Comparison of ENCODE assay signal across 21 mouse cellular contexts in genomic region chr1:52431806-52432205, GRCm38 (mm10).
A peak's percentile ranks its signal among the peaks of the same experiment; 100 is the strongest.
DNase-seq lines count a peak whose midpoint lies in the region; ATAC-seq lines count a peak whose summit lies in the region.
"Had no signal": no experiment of that assay in that cellular context is flagged by ENCODE, and none has a peak within 500 bp of the region (broad histone marks: within the 10 kb centered on the region; RNA-seq: fewer than 3 reads in every experiment).

No protein-coding gene starts in this region.

- no peak overlapping the region for H3K4me2 ChIP-seq in hindbrain, embryonic 11.5 days (replicated peaks; ENCODE audit: low read depth, low read length)
- H3K4me2 ChIP-seq in hindbrain, embryonic 16.5 days (ENCODE audit: low read length), result no peak overlapping the region
- H3K4me2 ChIP-seq in midbrain, embryonic 14.5 days (ENCODE audit: low read length), result no peak overlapping the region
- no peak overlapping the region for H3K4me2 ChIP-seq in midbrain, embryonic 15.5 days
- no peak overlapping the region for H3K4me2 ChIP-seq in forebrain, embryonic 14.5 days (ENCODE audit: low read length)
- H3K4me2 ChIP-seq: embryonic facial prominence, embryonic 12.5 days; forebrain, embryonic 13.5 days; heart, embryonic 13.5 days; hindbrain, embryonic 14.5 days had no signal

- H3K36me3 ChIP-seq in hindbrain, embryonic 11.5 days (ENCODE audit: control insufficient read depth, insufficient read depth, low read length), result no peaks in the 10 kb centered on the region
- H3K36me3 ChIP-seq in hindbrain, embryonic 16.5 days (ENCODE audit: control insufficient read depth, insufficient read depth, low read length), result no peaks in the 10 kb centered on the region
- H3K36me3 ChIP-seq in midbrain, embryonic 14.5 days (ENCODE audit: control insufficient read depth, insufficient read depth, low read length), result no peaks in the 10 kb centered on the region
- H3K36me3 ChIP-seq in midbrain, embryonic 15.5 days (replicated peaks), result no peaks in the 10 kb centered on the region
- H3K36me3 ChIP-seq in forebrain, embryonic 14.5 days (ENCODE audit: control insufficient read depth, insufficient read depth, low read length), result no peaks in the 10 kb centered on the region
- H3K36me3 ChIP-seq: embryonic facial prominence, embryonic 12.5 days; G1E; heart, embryonic 13.5 days had no signal

- no peaks in the 10 kb centered on the region for H3K27me3 ChIP-seq in hindbrain, embryonic 11.5 days (ENCODE audit: control insufficient read depth, insufficient read depth, low read length)
- no peaks in the 10 kb centered on the region for H3K27me3 ChIP-seq in hindbrain, embryonic 16.5 days (replicated peaks; ENCODE audit: control insufficient read depth, insufficient read depth, low read length)
- no peaks in the 10 kb centered on the region for H3K27me3 ChIP-seq in midbrain, embryonic 14.5 days (ENCODE audit: control insufficient read depth, insufficient read depth, low read length)
- no peaks in the 10 kb centered on the region for H3K27me3 ChIP-seq in midbrain, embryonic 15.5 days (replicated peaks)
- no peaks in the 10 kb centered on the region for H3K27me3 ChIP-seq in forebrain, embryonic 14.5 days (replicated peaks; ENCODE audit: control insufficient read depth, insufficient read depth, low read length)
- H3K27me3 ChIP-seq: embryonic facial prominence, embryonic 12.5 days; forebrain, embryonic 13.5 days; heart, embryonic 13.5 days had no signal

- WGBS in hindbrain, embryonic 11.5 days, result 83% methylated on average over 8 of the region's 8 CpGs
- 85% methylated on average over 8 of the region's 8 CpGs for WGBS in hindbrain, embryonic 16.5 days
- 79% methylated on average over 8 of the region's 8 CpGs for WGBS in midbrain, embryonic 14.5 days
- WGBS in midbrain, embryonic 15.5 days, result 83% methylated on average over 8 of the region's 8 CpGs
- 76% methylated on average over 8 of the region's 8 CpGs for WGBS in forebrain, embryonic 14.5 days

- 0 out of 2 replicates have a peak, but pooled peaks have one; percentile 22 for ATAC-seq in hindbrain, embryonic 11.5 days (ENCODE audit: low FRiP score)
- no peak for ATAC-seq in hindbrain, embryonic 16.5 days
- peak; percentile 41; the same call in 1 of the 2 replicates for ATAC-seq in midbrain, embryonic 14.5 days (ENCODE audit: low FRiP score, low TSS enrichment)
- no peak for ATAC-seq in midbrain, embryonic 15.5 days (replicated peaks)
- no peak for ATAC-seq in forebrain, embryonic 14.5 days
- no peak for ATAC-seq in erythroid progenitor cell, adult 5-6 weeks (replicated peaks; ENCODE audit: low FRiP score, poor library complexity, severe bottlenecking)
- ATAC-seq: forebrain, embryonic 13.5 days; inflammation-experienced regulatory T-cells, adult 6 months; intestine, postnatal 0 days had no signal

- H3K9me3 ChIP-seq in hindbrain, embryonic 11.5 days (ENCODE audit: control insufficient read depth, low read length), result no peaks in the 10 kb centered on the region
- no peaks in the 10 kb centered on the region for H3K9me3 ChIP-seq in hindbrain, embryonic 16.5 days (ENCODE audit: control insufficient read depth, low read length)
- H3K9me3 ChIP-seq in midbrain, embryonic 14.5 days (ENCODE audit: control insufficient read depth, low read length), result no peaks in the 10 kb centered on the region
- H3K9me3 ChIP-seq in midbrain, embryonic 15.5 days, result no peaks in the 10 kb centered on the region
- no peaks in the 10 kb centered on the region for H3K9me3 ChIP-seq in forebrain, embryonic 14.5 days (replicated peaks; ENCODE audit: control insufficient read depth, low read length)
- H3K9me3 ChIP-seq: embryonic facial prominence, embryonic 12.5 days; forebrain, embryonic 13.5 days; G1E; heart, embryonic 13.5 days had no signal

- H3K27ac ChIP-seq in hindbrain, embryonic 11.5 days (ENCODE audit: low read depth, low read length), result no peak overlapping the region
- H3K27ac ChIP-seq in hindbrain, embryonic 16.5 days (ENCODE audit: low read depth, low read length), result no peak overlapping the region
- H3K27ac ChIP-seq in midbrain, embryonic 14.5 days (replicated peaks; ENCODE audit: low read depth, low read length), result no peak overlapping the region
- H3K27ac ChIP-seq in midbrain, embryonic 15.5 days, result no peak overlapping the region
- no peak overlapping the region for H3K27ac ChIP-seq in forebrain, embryonic 14.5 days (ENCODE audit: low read depth, low read length)
- H3K27ac ChIP-seq: embryonic facial prominence, embryonic 12.5 days; forebrain, embryonic 13.5 days; gastrocnemius, adult 2 months; heart, embryonic 13.5 days; hindbrain, embryonic 14.5 days had no signal

- no peak overlapping the region for H3K4me3 ChIP-seq in hindbrain, embryonic 11.5 days (ENCODE audit: low read depth, low read length)
- H3K4me3 ChIP-seq in hindbrain, embryonic 16.5 days (ENCODE audit: low read length), result no peak overlapping the region
- H3K4me3 ChIP-seq in midbrain, embryonic 14.5 days (replicated peaks; ENCODE audit: low read depth, low read length), result no peak overlapping the region
- no peak overlapping the region for H3K4me3 ChIP-seq in midbrain, embryonic 15.5 days
- H3K4me3 ChIP-seq in forebrain, embryonic 14.5 days (ENCODE audit: low read depth, low read length), result no peak overlapping the region
- H3K4me3 ChIP-seq: embryonic facial prominence, embryonic 12.5 days; forebrain, embryonic 13.5 days; gastrocnemius, adult 2 months; heart, embryonic 13.5 days had no signal

- H3K4me1 ChIP-seq in hindbrain, embryonic 11.5 days (replicated peaks; ENCODE audit: control insufficient read depth, insufficient read depth, low read length), result no peaks in the 10 kb centered on the region
- no peaks in the 10 kb centered on the region for H3K4me1 ChIP-seq in hindbrain, embryonic 16.5 days (ENCODE audit: control insufficient read depth, insufficient read depth, low read depth, low read length)
- no peaks in the 10 kb centered on the region for H3K4me1 ChIP-seq in midbrain, embryonic 14.5 days (ENCODE audit: control insufficient read depth, insufficient read depth, low read length)
- no peaks in the 10 kb centered on the region for H3K4me1 ChIP-seq in midbrain, embryonic 15.5 days
- no peaks in the 10 kb centered on the region for H3K4me1 ChIP-seq in forebrain, embryonic 14.5 days (ENCODE audit: control insufficient read depth, insufficient read depth, low read length)
- H3K4me1 ChIP-seq: embryonic facial prominence, embryonic 12.5 days; forebrain, embryonic 13.5 days had no signal

- DNase-seq in hindbrain, embryonic 11.5 days (ENCODE audit: low spot score), result no peak
- DNase-seq in midbrain, embryonic 14.5 days, result no peak
- peak; percentile 82 for DNase-seq in MN1 (ENCODE audit: low spot score)
- DNase-seq in forebrain, embryonic 14.5 days (ENCODE audit: low spot score), result no peak
- DNase-seq: adrenal gland, postnatal 10 days; cerebellum, adult 11-12 months; cerebellum, adult 9-10 months; cerebellum, postnatal 25 days; gastrocnemius, adult 2 months; gastrocnemius, postnatal 25 days; heart, postnatal 36 days had no signal

- no peak overlapping the region for H3K9ac ChIP-seq in hindbrain, embryonic 11.5 days (ENCODE audit: low read depth, low read length)
- H3K9ac ChIP-seq in hindbrain, embryonic 16.5 days (ENCODE audit: low read depth, low read length), result no peak overlapping the region
- no peak overlapping the region for H3K9ac ChIP-seq in midbrain, embryonic 14.5 days (replicated peaks; ENCODE audit: low read length)
- H3K9ac ChIP-seq in midbrain, embryonic 15.5 days, result no peak overlapping the region
- no peak overlapping the region for H3K9ac ChIP-seq in forebrain, embryonic 14.5 days (ENCODE audit: low read length)
- H3K9ac ChIP-seq: embryonic facial prominence, embryonic 12.5 days; forebrain, embryonic 13.5 days; heart, embryonic 13.5 days; hindbrain, embryonic 14.5 days had no signal

Comparison
In these comparisons a context has a peak if more than half of its experiments do, and no peak if none do; other contexts are left out.
1. ATAC-seq: peak in hindbrain, embryonic 11.5 days (single experiment) and midbrain, embryonic 14.5 days (single experiment); none in hindbrain, embryonic 16.5 days (single experiment), midbrain, embryonic 15.5 days (single experiment), forebrain, embryonic 14.5 days (single experiment) and erythroid progenitor cell, adult 5-6 weeks (single experiment).